Mouse (Mus musculus): ENCODE measurements around the gene Prss32. TPM values are rescaled to one million over a fixed set of nuclear protein-coding genes. Genes with fewer than 3 reads are reported as not detected.
A peak's percentile ranks its signal among the peaks of the same experiment; 100 is the strongest.

Gene Prss32
- polyA plus RNA-seq (2016; fragmentation: Nextera tagmentation; extraction: Ambion mirVana): not detected in 2 replicates

- Histone ChIP-seq H3K9ac (no peak within 1 kb of the TSS), H3K4me2 (replicated peaks) (peak within 1 kb of the TSS; percentile 38), H3K27ac (no peak within 1 kb of the TSS), H3K9me3 (replicated peaks) (no peaks in the 10 kb centered on the region), H3K36me3 (no peaks in the 10 kb centered on the region), H3K4me3 (no peak within 1 kb of the TSS; the same call in 1 of the 2 replicates), H3K4me1 (peaks cover 5% of the 10 kb centered on the region; the same call in 1 of the 2 replicates), H3K27me3 (0 out of 2 replicates have a peak, but pooled peaks cover 5% of the 10 kb centered on the region)
- ATAC-seq (ENCODE audit: low FRiP score): peak; percentile 43
- WGBS: 18% methylated on average over 19 of the region's 19 CpGs
Measured at GRCm38 (mm10) chr17:23843812-23844273, at the start of gene Prss32, which contains the start of gene Prss41. Prss32 (plus strand) TSS chr17:23843855. Prss41 (minus strand) TSS chr17:23844172.

GRCm38 (mm10) chr17:23795323-23795722, 48.3 kb upstream of the Prss32 start:
- no peak overlapping the region for H3K4me2 ChIP-seq (replicated peaks)
- ATAC-seq (ENCODE audit: low FRiP score): no peak
- H3K36me3 ChIP-seq: no peaks in the 10 kb centered on the region
- 0 out of 2 replicates have a peak, but pooled peaks cover 4% of the 10 kb centered on the region for H3K27me3 ChIP-seq
- no peak overlapping the region for H3K27ac ChIP-seq
- no peak overlapping the region for H3K4me3 ChIP-seq
- no peak overlapping the region for H3K9ac ChIP-seq
- peaks cover 13% of the 10 kb centered on the region for H3K4me1 ChIP-seq
- no peaks in the 10 kb centered on the region for H3K9me3 ChIP-seq (replicated peaks)
- WGBS: 93% methylated on average over 8 of the region's 8 CpGs

GRCm38 (mm10) chr17:23797316-23797715, 46.3 kb upstream of the Prss32 start:
- no peak for ATAC-seq (ENCODE audit: low FRiP score)
- 68% methylated on average over 7 of the region's 7 CpGs for WGBS
- no peak overlapping the region for H3K27ac ChIP-seq
- H3K4me3 ChIP-seq: no peak overlapping the region
- 0 out of 2 replicates have a peak, but pooled peaks cover 4% of the 10 kb centered on the region for H3K27me3 ChIP-seq
- H3K4me2 ChIP-seq (replicated peaks): no peak overlapping the region
- H3K9me3 ChIP-seq (replicated peaks): no peaks in the 10 kb centered on the region
- H3K4me1 ChIP-seq: no peaks in the 10 kb centered on the region; the same call in 1 of the 2 replicates
- no peak overlapping the region for H3K9ac ChIP-seq
- no peaks in the 10 kb centered on the region for H3K36me3 ChIP-seq

- WGBS: 92% methylated on average over 10 of the region's 10 CpGs
- H3K4me3 ChIP-seq: no peak overlapping the region
- 0 out of 2 replicates have a peak, but pooled peaks cover 4% of the 10 kb centered on the region for H3K27me3 ChIP-seq
- H3K9ac ChIP-seq: no peak overlapping the region
- no peak for ATAC-seq (ENCODE audit: low FRiP score)
- H3K9me3 ChIP-seq (replicated peaks): no peaks in the 10 kb centered on the region
- peaks cover 23% of the 10 kb centered on the region for H3K4me1 ChIP-seq
- H3K4me2 ChIP-seq (replicated peaks): no peak overlapping the region
- no peak overlapping the region for H3K27ac ChIP-seq
- H3K36me3 ChIP-seq: no peaks in the 10 kb centered on the region
Measured at GRCm38 (mm10) chr17:23801627-23802026, 42.0 kb upstream of the Prss32 start.

- peak overlapping the region; percentile 98 for H3K27ac ChIP-seq
- H3K9me3 ChIP-seq (replicated peaks): no peaks in the 10 kb centered on the region
- peak overlapping the region; percentile 99 for H3K9ac ChIP-seq
- H3K36me3 ChIP-seq: peaks cover 6% of the 10 kb centered on the region; the same call in 1 of the 2 replicates
- H3K27me3 ChIP-seq: 0 out of 2 replicates have a peak, but pooled peaks cover 3% of the 10 kb centered on the region
- H3K4me3 ChIP-seq: peak overlapping the region; percentile 99
- peak overlapping the region; percentile 83 for H3K4me2 ChIP-seq (replicated peaks)
- peaks cover 28% of the 10 kb centered on the region for H3K4me1 ChIP-seq
- ATAC-seq (ENCODE audit: low FRiP score): peak; percentile 98
- WGBS: 1% methylated on average over 59 of the region's 60 CpGs
Measured at GRCm38 (mm10) chr17:23802746-23803365, 40.8 kb upstream of the Prss32 start.

GRCm38 (mm10) chr17:23803366-23804041, 40.2 kb upstream of the Prss32 start:
- H3K9ac ChIP-seq: peak overlapping the region; percentile 99
- peaks cover 28% of the 10 kb centered on the region for H3K4me1 ChIP-seq
- H3K27me3 ChIP-seq: no peaks in the 10 kb centered on the region
- peaks cover 12% of the 10 kb centered on the region for H3K36me3 ChIP-seq
- peak overlapping the region; percentile 83 for H3K4me2 ChIP-seq (replicated peaks)
- H3K27ac ChIP-seq: peak overlapping the region; percentile 98
- ATAC-seq (ENCODE audit: low FRiP score): peak; percentile 78
- peak overlapping the region; percentile 99 for H3K4me3 ChIP-seq
- H3K9me3 ChIP-seq (replicated peaks): no peaks in the 10 kb centered on the region
- under 1% methylated on average over 57 of the region's 83 CpGs for WGBS

GRCm38 (mm10) chr17:23804426-23805085, 39.1 kb upstream of the Prss32 start:
- peak overlapping the region; percentile 99 for H3K9ac ChIP-seq
- H3K4me1 ChIP-seq: peaks cover 28% of the 10 kb centered on the region
- H3K9me3 ChIP-seq (replicated peaks): no peaks in the 10 kb centered on the region
- peak overlapping the region; percentile 83 for H3K4me2 ChIP-seq (replicated peaks)
- H3K4me3 ChIP-seq: peak overlapping the region; percentile 99
- no peaks in the 10 kb centered on the region for H3K27me3 ChIP-seq
- peaks cover 23% of the 10 kb centered on the region for H3K36me3 ChIP-seq
- H3K27ac ChIP-seq: no peak overlapping the region
- no peak for ATAC-seq (ENCODE audit: low FRiP score)
- WGBS: 7% methylated on average over 8 of the region's 8 CpGs

GRCm38 (mm10) chr17:23806867-23807266, 36.8 kb upstream of the Prss32 start:
- no peak overlapping the region for H3K27ac ChIP-seq
- H3K4me2 ChIP-seq (replicated peaks): peak overlapping the region; percentile 28
- H3K9ac ChIP-seq: 0 out of 2 replicates have a peak overlapping the region, but pooled peaks have one; percentile 10
- peaks cover 28% of the 10 kb centered on the region for H3K4me1 ChIP-seq
- 80% methylated on average over 25 of the region's 25 CpGs for WGBS
- no peak for ATAC-seq (ENCODE audit: low FRiP score)
- no peaks in the 10 kb centered on the region for H3K9me3 ChIP-seq (replicated peaks)
- H3K4me3 ChIP-seq: 0 out of 2 replicates have a peak overlapping the region, but pooled peaks have one; percentile 1
- no peaks in the 10 kb centered on the region for H3K27me3 ChIP-seq
- peaks cover 45% of the 10 kb centered on the region for H3K36me3 ChIP-seq

GRCm38 (mm10) chr17:23807918-23808317, 35.7 kb upstream of the Prss32 start:
- Histone ChIP-seq H3K4me3 (no peak overlapping the region), H3K4me1 (peaks cover 28% of the 10 kb centered on the region), H3K27me3 (no peaks in the 10 kb centered on the region), H3K36me3 (peaks cover 55% of the 10 kb centered on the region), H3K4me2 (replicated peaks) (no peak overlapping the region), H3K9ac (no peak overlapping the region), H3K27ac (no peak overlapping the region), H3K9me3 (replicated peaks) (no peaks in the 10 kb centered on the region)
- no peak for ATAC-seq (ENCODE audit: low FRiP score)
- WGBS: 94% methylated on average over 3 of the region's 3 CpGs

- Histone ChIP-seq H3K4me3 (no peak overlapping the region), H3K27me3 (no peaks in the 10 kb centered on the region), H3K9me3 (replicated peaks) (peaks cover 28% of the 10 kb centered on the region), H3K4me1 (no peaks in the 10 kb centered on the region), H3K4me2 (replicated peaks) (no peak overlapping the region), H3K27ac (no peak overlapping the region), H3K9ac (no peak overlapping the region), H3K36me3 (peaks cover 93% of the 10 kb centered on the region)
- 97% methylated on average over 16 of the region's 16 CpGs for WGBS
- ATAC-seq (ENCODE audit: low FRiP score): no peak
Measured at GRCm38 (mm10) chr17:23815641-23816040, 28.0 kb upstream of the Prss32 start.

- no peak overlapping the region for H3K4me2 ChIP-seq (replicated peaks)
- no peak overlapping the region for H3K27ac ChIP-seq
- ATAC-seq (ENCODE audit: low FRiP score): no peak
- H3K36me3 ChIP-seq: peaks cover 98% of the 10 kb centered on the region
- H3K9me3 ChIP-seq (replicated peaks): peaks cover 28% of the 10 kb centered on the region
- no peak overlapping the region for H3K4me3 ChIP-seq
- 96% methylated on average over 8 of the region's 8 CpGs for WGBS
- no peak overlapping the region for H3K9ac ChIP-seq
- no peaks in the 10 kb centered on the region for H3K4me1 ChIP-seq
- no peaks in the 10 kb centered on the region for H3K27me3 ChIP-seq
Measured at GRCm38 (mm10) chr17:23818579-23818978, 25.1 kb upstream of the Prss32 start.

- Histone ChIP-seq H3K27ac (no peak overlapping the region), H3K4me3 (no peak overlapping the region), H3K27me3 (no peaks in the 10 kb centered on the region), H3K36me3 (peaks cover 98% of the 10 kb centered on the region), H3K4me1 (no peaks in the 10 kb centered on the region), H3K9me3 (replicated peaks) (peaks cover 28% of the 10 kb centered on the region), H3K4me2 (replicated peaks) (no peak overlapping the region), H3K9ac (no peak overlapping the region)
- ATAC-seq (ENCODE audit: low FRiP score): no peak
- 97% methylated on average over 25 of the region's 25 CpGs for WGBS
Measured at GRCm38 (mm10) chr17:23819235-23819634, 24.4 kb upstream of the Prss32 start.

All from hindbrain, embryonic 12.5 days (tissue).